Mouse (Mus musculus): Measurements from ENCODE around the gene Lin9. TPM values are rescaled to one million over a fixed set of nuclear protein-coding genes. Genes with fewer than 3 reads are reported as not detected.

Lin9 gene
- polyA plus RNA-seq (2014; fragmentation: Illumina TruSeq; extraction: RNeasy Lipid Tissue Mini Kit (QIAGEN cat#74804); ENCODE audit: low read depth, low replicate concordance) = 16.9 TPM

DNA sequence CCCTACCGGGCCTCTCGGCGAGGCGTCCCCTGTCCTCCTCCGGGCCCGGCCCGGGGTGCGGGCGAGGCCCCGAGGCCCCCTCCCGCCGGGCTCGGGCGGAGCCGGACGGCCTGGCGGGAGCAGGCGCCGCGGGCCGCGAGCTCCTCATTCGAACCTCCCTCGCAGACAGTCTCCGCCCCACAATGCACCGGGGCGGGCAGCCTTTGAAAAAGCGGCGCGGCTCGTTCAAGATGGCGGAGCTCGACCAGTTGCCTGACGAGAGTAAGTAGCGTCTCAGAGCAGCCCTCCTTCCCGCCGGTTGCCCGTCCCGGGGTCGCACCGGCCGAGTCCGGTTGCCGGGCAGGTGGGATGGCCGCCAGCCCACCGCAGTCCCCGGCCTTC is at the start of gene Lin9:
Lin9 (plus strand) TSS at position 14 of the 381 bp plus-strand sequence.

DNA sequence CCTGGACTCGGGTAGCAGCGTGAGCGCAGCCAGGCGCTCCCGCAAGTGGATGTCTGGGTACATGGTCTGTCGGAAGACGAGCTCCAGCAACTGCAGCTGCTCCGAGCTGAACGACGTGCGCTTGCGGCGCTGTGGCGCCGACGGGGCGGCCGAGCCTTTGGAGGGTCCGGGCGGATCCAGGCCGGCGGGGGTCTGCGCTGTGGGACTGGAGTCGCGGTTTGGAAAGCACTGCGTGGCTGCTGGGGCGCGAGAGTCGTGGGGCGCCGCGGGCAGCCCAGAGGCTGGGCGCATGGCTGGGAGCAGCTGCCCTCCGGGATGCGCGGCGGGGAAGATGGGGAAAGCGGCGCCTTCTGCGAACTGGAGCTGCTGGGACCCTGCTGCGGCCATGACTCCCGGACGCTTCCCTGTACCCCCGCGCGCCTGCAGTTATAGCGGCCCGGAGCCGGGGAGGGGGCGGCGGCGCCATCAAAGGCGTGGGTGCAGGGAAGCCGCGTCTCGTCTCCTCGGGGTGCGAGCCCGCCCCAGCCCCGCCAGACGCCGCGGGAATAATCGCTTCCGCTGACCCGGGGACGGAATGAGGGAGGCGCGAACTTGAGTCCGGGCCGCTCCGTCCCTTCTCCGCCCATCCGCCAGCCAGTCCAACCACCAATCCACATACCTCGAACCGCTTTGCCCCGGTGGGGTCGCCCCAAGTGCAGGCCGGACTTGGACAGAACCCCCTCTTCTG is 55.8 kb downstream of the Lin9 start, which contains the start of gene Mixl1:
Mixl1 (minus strand) TSS at position 409 of the 727 bp plus-strand sequence.

DNA sequence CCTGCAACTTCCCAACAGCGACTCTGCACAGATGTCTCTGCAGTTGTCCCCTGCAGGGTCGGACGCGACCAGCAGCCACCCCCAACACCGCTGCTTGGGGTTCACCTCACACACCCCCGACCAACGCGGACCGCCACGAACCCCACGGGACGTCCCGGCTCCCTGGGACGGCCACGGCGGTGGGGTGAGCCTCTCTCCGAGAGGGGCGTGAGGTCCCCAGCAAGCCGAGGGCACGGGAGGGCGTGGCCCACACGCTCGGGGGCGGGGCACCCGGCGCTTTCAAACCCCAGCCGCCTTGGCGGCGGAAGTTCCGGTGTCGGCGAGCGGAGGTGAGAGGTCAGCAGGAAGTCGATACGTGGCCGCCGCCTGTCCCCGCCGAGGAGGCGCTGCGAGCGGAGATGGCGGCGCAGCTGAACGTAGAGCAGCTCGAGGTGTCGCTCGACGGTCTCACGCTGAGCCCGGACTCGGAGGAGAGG is 84.8 kb downstream of the Lin9 start, which contains the start of gene Acbd3:
Acbd3 (plus strand) TSS at position 340 of the 476 bp plus-strand sequence.

Other genes with a start within 250 kb of the Lin9 start
- gene Stum, start 157.6 kb upstream of the Lin9 start, polyA plus RNA-seq (2014; fragmentation: Illumina TruSeq; extraction: RNeasy Lipid Tissue Mini Kit (QIAGEN cat#74804); ENCODE audit: low read depth, low replicate concordance) = 0.12 TPM
- 26.9 TPM for gene Parp1, start 72.2 kb upstream of the Lin9 start, polyA plus RNA-seq (2014; fragmentation: Illumina TruSeq; extraction: RNeasy Lipid Tissue Mini Kit (QIAGEN cat#74804); ENCODE audit: low read depth, low replicate concordance)
- gene Mixl1, start 55.9 kb downstream of the Lin9 start, polyA plus RNA-seq (2014; fragmentation: Illumina TruSeq; extraction: RNeasy Lipid Tissue Mini Kit (QIAGEN cat#74804); ENCODE audit: low read depth, low replicate concordance) = not detected
- 98.0 TPM for gene Acbd3, start 84.9 kb downstream of the Lin9 start, polyA plus RNA-seq (2014; fragmentation: Illumina TruSeq; extraction: RNeasy Lipid Tissue Mini Kit (QIAGEN cat#74804); ENCODE audit: low read depth, low replicate concordance)
- 1,682 TPM for gene H3f3a, start 172.8 kb downstream of the Lin9 start, polyA plus RNA-seq (2014; fragmentation: Illumina TruSeq; extraction: RNeasy Lipid Tissue Mini Kit (QIAGEN cat#74804); ENCODE audit: low read depth, low replicate concordance)
- 33.7 TPM for gene Sde2, start 210.0 kb downstream of the Lin9 start, polyA plus RNA-seq (2014; fragmentation: Illumina TruSeq; extraction: RNeasy Lipid Tissue Mini Kit (QIAGEN cat#74804); ENCODE audit: low read depth, low replicate concordance)